Mouse (Mus musculus): ENCODE measurements around the gene Aqp9. TPM values are rescaled to one million over a fixed set of nuclear protein-coding genes. Genes with fewer than 3 reads are reported as not detected.

Aqp9 gene
- polyA plus RNA-seq, 1 experiment from 2014 or later: 0.21 TPM

- Histone ChIP-seq H3K27me3 (replicated peaks; ENCODE audit: control insufficient read depth, insufficient read depth, low read length) (no peaks in the 10 kb centered on the region), H3K9me3 (ENCODE audit: control insufficient read depth) (no peaks in the 10 kb centered on the region), H3K4me3 (ENCODE audit: low read depth, low read length) (no peak overlapping the region), H3K4me2 (replicated peaks; ENCODE audit: low read depth) (no peak overlapping the region), H3K4me1 (replicated peaks; ENCODE audit: control insufficient read depth, insufficient read depth, low read length) (no peaks in the 10 kb centered on the region), H3K27ac (ENCODE audit: low read depth, low read length) (no peak overlapping the region), H3K36me3 (ENCODE audit: control insufficient read depth, insufficient read depth) (no peaks in the 10 kb centered on the region), H3K9ac (ENCODE audit: low read depth, low read length) (no peak overlapping the region)
- ATAC-seq: no peak
- WGBS: 63% methylated on average over 5 of the region's 5 CpGs
- no peak for TF ChIP-seq CTCF (IDR thresholded peaks at IDR 0.05; ENCODE audit: low read depth)
Observed at GRCm38 (mm10) chr9:71174316-71174975, 6.0 kb upstream of the Aqp9 start.

GRCm38 (mm10) chr9:71173533-71173932, 5.1 kb upstream of the Aqp9 start:
- no peaks in the 10 kb centered on the region for H3K9me3 ChIP-seq (ENCODE audit: control insufficient read depth)
- no peak overlapping the region for H3K4me3 ChIP-seq (ENCODE audit: low read depth, low read length)
- 63% methylated on average over 9 of the region's 9 CpGs for WGBS
- no peak overlapping the region for H3K4me2 ChIP-seq (replicated peaks; ENCODE audit: low read depth)
- H3K4me1 ChIP-seq (replicated peaks; ENCODE audit: control insufficient read depth, insufficient read depth, low read length): no peaks in the 10 kb centered on the region
- no peaks in the 10 kb centered on the region for H3K27me3 ChIP-seq (replicated peaks; ENCODE audit: control insufficient read depth, insufficient read depth, low read length)
- no peak overlapping the region for H3K9ac ChIP-seq (ENCODE audit: low read depth, low read length)
- no peaks in the 10 kb centered on the region for H3K36me3 ChIP-seq (ENCODE audit: control insufficient read depth, insufficient read depth)
- TF ChIP-seq CTCF (IDR thresholded peaks at IDR 0.05; ENCODE audit: low read depth): peak; percentile 32; the same call in 1 of the 2 replicates
- no peak for ATAC-seq
- H3K27ac ChIP-seq (ENCODE audit: low read depth, low read length): no peak overlapping the region

GRCm38 (mm10) chr9:71167473-71168215, 838 bp downstream of the Aqp9 start:
- H3K4me3 ChIP-seq (ENCODE audit: low read depth, low read length): no peak overlapping the region
- no peak for TF ChIP-seq CTCF (IDR thresholded peaks at IDR 0.05; ENCODE audit: low read depth)
- peak overlapping the region; percentile 8; the same call in 1 of the 2 replicates for H3K27ac ChIP-seq (ENCODE audit: low read depth, low read length)
- no peaks in the 10 kb centered on the region for H3K27me3 ChIP-seq (replicated peaks; ENCODE audit: control insufficient read depth, insufficient read depth, low read length)
- H3K4me2 ChIP-seq (replicated peaks; ENCODE audit: low read depth): no peak overlapping the region
- WGBS: 25% methylated on average over 2 of the region's 2 CpGs
- ATAC-seq: peak; percentile 60
- H3K9ac ChIP-seq (ENCODE audit: low read depth, low read length): no peak overlapping the region
- H3K4me1 ChIP-seq (replicated peaks; ENCODE audit: control insufficient read depth, insufficient read depth, low read length): peaks cover 13% of the 10 kb centered on the region; the same call in 1 of the 2 replicates
- H3K36me3 ChIP-seq (ENCODE audit: control insufficient read depth, insufficient read depth): no peaks in the 10 kb centered on the region
- no peaks in the 10 kb centered on the region for H3K9me3 ChIP-seq (ENCODE audit: control insufficient read depth)

- WGBS: 35% methylated on average over 5 of the region's 5 CpGs
- H3K4me3 ChIP-seq (ENCODE audit: low read depth, low read length): no peak overlapping the region
- ATAC-seq: peak; percentile 68
- TF ChIP-seq CTCF (IDR thresholded peaks at IDR 0.05; ENCODE audit: low read depth): no peak
- peaks cover 13% of the 10 kb centered on the region; the same call in 1 of the 2 replicates for H3K4me1 ChIP-seq (replicated peaks; ENCODE audit: control insufficient read depth, insufficient read depth, low read length)
- H3K9ac ChIP-seq (ENCODE audit: low read depth, low read length): no peak overlapping the region
- H3K27ac ChIP-seq (ENCODE audit: low read depth, low read length): peak overlapping the region; percentile 8; the same call in 1 of the 2 replicates
- H3K4me2 ChIP-seq (replicated peaks; ENCODE audit: low read depth): no peak overlapping the region
- no peaks in the 10 kb centered on the region for H3K9me3 ChIP-seq (ENCODE audit: control insufficient read depth)
- no peaks in the 10 kb centered on the region for H3K27me3 ChIP-seq (replicated peaks; ENCODE audit: control insufficient read depth, insufficient read depth, low read length)
- H3K36me3 ChIP-seq (ENCODE audit: control insufficient read depth, insufficient read depth): no peaks in the 10 kb centered on the region
Observed at GRCm38 (mm10) chr9:71166871-71167465, 1.5 kb downstream of the Aqp9 start.

- no peaks in the 10 kb centered on the region for H3K9me3 ChIP-seq (ENCODE audit: control insufficient read depth)
- H3K9ac ChIP-seq (ENCODE audit: low read depth, low read length): no peak overlapping the region
- H3K4me1 ChIP-seq (replicated peaks; ENCODE audit: control insufficient read depth, insufficient read depth, low read length): peaks cover 13% of the 10 kb centered on the region; the same call in 1 of the 2 replicates
- H3K4me3 ChIP-seq (ENCODE audit: low read depth, low read length): no peak overlapping the region
- 82% methylated on average over 5 of the region's 5 CpGs for WGBS
- ATAC-seq: no peak
- H3K4me2 ChIP-seq (replicated peaks; ENCODE audit: low read depth): no peak overlapping the region
- no peak overlapping the region for H3K27ac ChIP-seq (ENCODE audit: low read depth, low read length)
- H3K36me3 ChIP-seq (ENCODE audit: control insufficient read depth, insufficient read depth): no peaks in the 10 kb centered on the region
- no peak for TF ChIP-seq CTCF (IDR thresholded peaks at IDR 0.05; ENCODE audit: low read depth)
- H3K27me3 ChIP-seq (replicated peaks; ENCODE audit: control insufficient read depth, insufficient read depth, low read length): no peaks in the 10 kb centered on the region
Observed at GRCm38 (mm10) chr9:71166019-71166705, 2.3 kb downstream of the Aqp9 start.

- Histone ChIP-seq H3K4me2 (replicated peaks; ENCODE audit: low read depth) (no peak overlapping the region), H3K27ac (ENCODE audit: low read depth, low read length) (no peak overlapping the region), H3K9ac (ENCODE audit: low read depth, low read length) (no peak overlapping the region), H3K9me3 (ENCODE audit: control insufficient read depth) (no peaks in the 10 kb centered on the region), H3K36me3 (ENCODE audit: control insufficient read depth, insufficient read depth) (no peaks in the 10 kb centered on the region), H3K27me3 (replicated peaks; ENCODE audit: control insufficient read depth, insufficient read depth, low read length) (no peaks in the 10 kb centered on the region), H3K4me1 (replicated peaks; ENCODE audit: control insufficient read depth, insufficient read depth, low read length) (peaks cover 13% of the 10 kb centered on the region; the same call in 1 of the 2 replicates), H3K4me3 (ENCODE audit: low read depth, low read length) (no peak overlapping the region)
- ATAC-seq: no peak
- TF ChIP-seq CTCF (IDR thresholded peaks at IDR 0.05; ENCODE audit: low read depth): no peak
- WGBS: 85% methylated on average over 2 of the region's 2 CpGs
Observed at GRCm38 (mm10) chr9:71165510-71165909, 3.0 kb downstream of the Aqp9 start.
